Mouse (Mus musculus) E14TG2a.4 (cell line): ENCODE measurements at regions not wholly inside any gene's neighbourhood (a gene's known extent, or its start where the extent isn't known, plus 50 kb on each side); places are given as distances from the start of the nearest gene placed in this dataset.

Experiments used
- CTCF ChIP-seq: conservative IDR thresholded peaks from 2 replicates; pipeline ENCODE4 v1.5.1; 2014; ENCODE audit warnings: low read length
- POU5F1 ChIP-seq: IDR thresholded peaks from 2 replicates; pipeline ENCODE4 v1.6.1; 2014; ENCODE audit warnings: low read length, borderline replicate concordance

DNA sequence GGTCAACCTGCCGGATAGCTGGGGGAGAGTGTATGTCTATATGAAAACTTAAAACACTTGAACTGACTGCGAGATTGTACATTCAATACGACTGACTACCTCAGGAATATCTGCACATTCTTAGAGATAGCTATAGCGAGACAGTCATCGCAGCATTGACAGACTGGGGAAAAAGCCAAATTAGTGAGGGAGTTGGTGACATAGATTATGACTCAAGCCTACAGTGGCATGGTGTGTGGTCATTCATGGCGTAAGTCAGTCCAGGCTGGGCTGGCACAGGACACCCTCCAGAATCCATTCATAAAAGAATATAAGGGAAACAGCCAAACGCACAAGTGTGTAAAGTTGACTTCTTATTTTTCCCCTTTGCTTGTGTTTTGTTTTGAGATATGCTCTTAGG lies 81.1 kb upstream of the Gm10260 start:
- TF ChIP-seq CTCF (no peak), POU5F1 (no peak)
